Mouse (Mus musculus): ENCODE measurements around the gene Atf7. TPM values are rescaled to one million over a fixed set of nuclear protein-coding genes. Genes with fewer than 3 reads are reported as not detected.
"Not testable (repeated sequence)": the region's sequence is repeated elsewhere in the genome, so short reads cannot be mapped to it uniquely, and the experiment has no call there.

Atf7 gene
- polyA plus RNA-seq (2016; fragmentation: Nextera tagmentation; extraction: Ambion mirVana) = 11.5 and 14.3 TPM in 2 replicates

- Histone ChIP-seq H3K9ac (peak within 1 kb of the TSS; percentile 83), H3K9me3 (replicated peaks) (no peaks in the 10 kb centered on the region), H3K27me3 (replicated peaks) (no peaks in the 10 kb centered on the region), H3K27ac (peak within 1 kb of the TSS; percentile 92), H3K36me3 (peaks cover 3% of the 10 kb centered on the region; the same call in 1 of the 2 replicates), H3K4me1 (peaks cover 33% of the 10 kb centered on the region), H3K4me2 (peak within 1 kb of the TSS; percentile 90), H3K4me3 (peak within 1 kb of the TSS; percentile 75)
- ATAC-seq = peak; percentile 99
- under 1% methylated on average over 51 of the region's 51 CpGs for WGBS (ENCODE audit: insufficient replicate concordance)
These were observed at the start of gene Atf7, which contains the start of gene Gm28047 for GRCm38 (mm10) chr15:102624970-102625686. Gene Atf7 (minus strand): TSS chr15:102625464. Gene Gm28047 (minus strand): TSS chr15:102625067.

- Histone ChIP-seq H3K4me1 (peaks cover 29% of the 10 kb centered on the region), H3K27ac (no peak overlapping the region), H3K36me3 (peaks cover 11% of the 10 kb centered on the region), H3K9ac (no peak overlapping the region), H3K9me3 (replicated peaks) (no peaks in the 10 kb centered on the region), H3K4me3 (no peak overlapping the region), H3K27me3 (replicated peaks) (peaks cover 37% of the 10 kb centered on the region), H3K4me2 (peak overlapping the region; percentile 72)
- ATAC-seq = no peak
- 14% methylated on average over 10 of the region's 10 CpGs for WGBS (ENCODE audit: insufficient replicate concordance)
These were observed 48.3 kb upstream of the Atf7 start for GRCm38 (mm10) chr15:102673548-102673947.

GRCm38 (mm10) chr15:102672215-102673071 is 47.2 kb upstream of the Atf7 start, which contains the start of gene Atp5g2:
Gene Atp5g2 (minus strand): TSS chr15:102672352.
- peak within 1 kb of the TSS; percentile 84 for H3K27ac ChIP-seq
- H3K4me3 ChIP-seq = peak within 1 kb of the TSS; percentile 85
- H3K9me3 ChIP-seq (replicated peaks) = no peaks in the 10 kb centered on the region
- WGBS (ENCODE audit: insufficient replicate concordance) = 12% methylated on average over 37 of the region's 37 CpGs
- peak within 1 kb of the TSS; percentile 72 for H3K4me2 ChIP-seq
- peak within 1 kb of the TSS; percentile 67 for H3K9ac ChIP-seq
- H3K4me1 ChIP-seq = peaks cover 35% of the 10 kb centered on the region
- peaks cover 21% of the 10 kb centered on the region for H3K36me3 ChIP-seq
- H3K27me3 ChIP-seq (replicated peaks) = peaks cover 37% of the 10 kb centered on the region
- no peak for ATAC-seq

DNA sequence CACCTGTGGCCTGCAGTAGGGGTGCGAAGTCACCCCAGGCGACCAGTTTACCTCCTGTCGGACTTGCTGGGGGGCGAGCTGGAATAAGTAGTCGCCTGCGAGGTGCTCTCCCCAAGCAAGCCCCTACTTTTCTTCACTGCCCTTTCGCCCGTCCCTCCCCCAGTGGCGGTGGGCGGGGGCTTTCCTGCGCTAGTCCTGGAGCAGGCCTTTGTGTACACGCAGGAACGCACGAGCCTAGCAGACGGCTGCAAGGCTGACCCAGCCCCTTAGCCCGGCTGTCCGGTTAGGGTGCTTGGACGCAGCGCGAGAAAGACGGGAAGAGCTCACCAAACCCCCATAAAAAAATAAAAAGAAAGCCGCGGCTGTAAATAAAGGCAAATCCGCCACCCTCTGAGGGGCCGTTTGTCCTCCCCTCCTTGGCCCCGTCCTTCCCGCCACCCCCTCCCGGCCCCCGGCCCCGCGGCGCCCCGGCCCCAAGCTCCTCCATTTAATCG is 46.5 kb upstream of the Atf7 start:
- 1% methylated on average over 32 of the region's 34 CpGs for WGBS (ENCODE audit: insufficient replicate concordance)
- no peaks in the 10 kb centered on the region for H3K9me3 ChIP-seq (replicated peaks)
- ATAC-seq = no peak

DNA sequence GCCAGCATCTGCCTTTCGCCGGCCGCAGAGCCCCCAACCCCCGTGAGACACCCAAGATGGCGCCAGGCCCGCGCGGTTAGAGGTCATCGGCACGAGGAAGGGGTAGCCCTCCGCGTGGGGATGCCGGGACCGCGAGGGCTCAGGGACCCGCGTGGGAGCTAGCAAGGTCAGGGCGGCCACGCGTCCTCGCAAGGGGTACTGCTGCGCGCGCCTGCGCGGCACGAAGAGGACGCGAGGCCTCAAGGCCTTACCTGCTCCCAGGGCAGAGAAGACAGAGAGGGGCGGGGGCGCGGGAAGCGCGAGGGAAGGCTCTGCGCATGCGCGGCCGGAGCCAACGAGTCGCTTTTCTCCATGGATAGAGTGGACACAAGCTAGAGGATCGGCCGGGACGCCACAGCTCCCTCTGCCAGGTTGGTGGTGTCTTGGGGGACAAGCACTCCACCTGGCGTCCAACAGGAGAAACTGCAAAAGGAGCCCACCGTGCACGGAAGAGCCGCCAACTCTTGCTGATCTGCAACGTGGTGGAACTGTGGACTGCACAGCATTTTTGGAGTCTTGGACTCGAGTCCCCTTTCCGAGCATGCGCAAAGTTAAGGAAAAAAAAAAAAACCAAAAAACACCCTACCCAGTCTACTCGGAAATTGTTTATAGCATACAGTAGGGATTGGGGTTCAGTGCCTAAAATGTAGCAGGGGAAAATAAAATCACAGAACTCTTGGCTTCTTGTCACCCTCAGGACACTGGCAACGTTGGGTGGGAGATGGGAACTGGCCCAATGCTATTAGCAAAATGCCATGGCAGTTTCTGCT is 45.7 kb upstream of the Atf7 start:
- Histone ChIP-seq H3K27ac (peak overlapping the region; percentile 84), H3K27me3 (replicated peaks) (peaks cover 37% of the 10 kb centered on the region), H3K9me3 (replicated peaks) (no peaks in the 10 kb centered on the region), H3K9ac (peak overlapping the region; percentile 93), H3K4me2 (peak overlapping the region; percentile 72), H3K4me1 (peaks cover 39% of the 10 kb centered on the region), H3K36me3 (peaks cover 35% of the 10 kb centered on the region), H3K4me3 (peak overlapping the region; percentile 85)
- ATAC-seq = peak; percentile 94
- WGBS (ENCODE audit: insufficient replicate concordance) = under 1% methylated on average over 53 of the region's 53 CpGs

More for the DNA sequence above, 46.5 kb upstream of the Atf7 start:
- Histone ChIP-seq H3K36me3 (peaks cover 27% of the 10 kb centered on the region), H3K27me3 (replicated peaks) (peaks cover 37% of the 10 kb centered on the region), H3K27ac (peak overlapping the region; percentile 84), H3K4me2 (peak overlapping the region; percentile 72), H3K9ac (peak overlapping the region; percentile 67), H3K4me1 (peaks cover 39% of the 10 kb centered on the region), H3K4me3 (peak overlapping the region; percentile 85)

GRCm38 (mm10) chr15:102670281-102670680 is 45.0 kb upstream of the Atf7 start:
- no peak for ATAC-seq
- H3K9me3 ChIP-seq (replicated peaks) = no peaks in the 10 kb centered on the region
- peak overlapping the region; percentile 72 for H3K4me2 ChIP-seq
- H3K4me1 ChIP-seq = peaks cover 39% of the 10 kb centered on the region
- peak overlapping the region; percentile 93 for H3K9ac ChIP-seq
- 11% methylated on average over 6 of the region's 6 CpGs for WGBS (ENCODE audit: insufficient replicate concordance)
- H3K27me3 ChIP-seq (replicated peaks) = peaks cover 37% of the 10 kb centered on the region
- peak overlapping the region; percentile 85 for H3K4me3 ChIP-seq
- H3K27ac ChIP-seq = peak overlapping the region; percentile 84
- H3K36me3 ChIP-seq = peaks cover 42% of the 10 kb centered on the region

GRCm38 (mm10) chr15:102669571-102669970 is 44.3 kb upstream of the Atf7 start:
- Histone ChIP-seq H3K4me1 (peaks cover 39% of the 10 kb centered on the region), H3K27ac (no peak overlapping the region), H3K9ac (peak overlapping the region; percentile 93), H3K9me3 (replicated peaks) (no peaks in the 10 kb centered on the region), H3K36me3 (peaks cover 49% of the 10 kb centered on the region), H3K4me3 (peak overlapping the region; percentile 85), H3K27me3 (replicated peaks) (peaks cover 31% of the 10 kb centered on the region), H3K4me2 (peak overlapping the region; percentile 72)
- no peak for ATAC-seq
- WGBS (ENCODE audit: insufficient replicate concordance) = 76% methylated on average over 8 of the region's 8 CpGs

- H3K9me3 ChIP-seq (replicated peaks) = no peaks in the 10 kb centered on the region
- H3K4me3 ChIP-seq = no peak overlapping the region
- H3K4me1 ChIP-seq = peaks cover 16% of the 10 kb centered on the region
- whole genome bisulfite sequencing (ENCODE audit: insufficient replicate concordance) = 43% methylated on average over 4 of the region's 4 CpGs
- peak; percentile 55; the same call in 1 of the 2 replicates for ATAC-seq
- no peak overlapping the region for H3K9ac ChIP-seq
- no peak overlapping the region for H3K4me2 ChIP-seq
- no peak overlapping the region for H3K27ac ChIP-seq
- H3K27me3 ChIP-seq (replicated peaks) = no peaks in the 10 kb centered on the region
- H3K36me3 ChIP-seq = peaks cover 90% of the 10 kb centered on the region
These were observed 40.2 kb upstream of the Atf7 start for GRCm38 (mm10) chr15:102665494-102665893.

- Histone ChIP-seq H3K9ac (no peak overlapping the region), H3K4me2 (no peak overlapping the region), H3K4me3 (no peak overlapping the region), H3K9me3 (replicated peaks) (no peaks in the 10 kb centered on the region), H3K36me3 (peaks cover 92% of the 10 kb centered on the region), H3K4me1 (peaks cover 17% of the 10 kb centered on the region; the same call in 1 of the 2 replicates), H3K27me3 (replicated peaks) (no peaks in the 10 kb centered on the region), H3K27ac (no peak overlapping the region)
- WGBS (ENCODE audit: insufficient replicate concordance) = 88% methylated on average over 8 of the region's 8 CpGs
- no peak for ATAC-seq
These were observed 38.6 kb upstream of the Atf7 start for GRCm38 (mm10) chr15:102663825-102664224.

GRCm38 (mm10) chr15:102662601-102663000 is 37.3 kb upstream of the Atf7 start:
- no CpG with 5 or more reads among the region's 2 CpGs for WGBS (ENCODE audit: insufficient replicate concordance)

DNA sequence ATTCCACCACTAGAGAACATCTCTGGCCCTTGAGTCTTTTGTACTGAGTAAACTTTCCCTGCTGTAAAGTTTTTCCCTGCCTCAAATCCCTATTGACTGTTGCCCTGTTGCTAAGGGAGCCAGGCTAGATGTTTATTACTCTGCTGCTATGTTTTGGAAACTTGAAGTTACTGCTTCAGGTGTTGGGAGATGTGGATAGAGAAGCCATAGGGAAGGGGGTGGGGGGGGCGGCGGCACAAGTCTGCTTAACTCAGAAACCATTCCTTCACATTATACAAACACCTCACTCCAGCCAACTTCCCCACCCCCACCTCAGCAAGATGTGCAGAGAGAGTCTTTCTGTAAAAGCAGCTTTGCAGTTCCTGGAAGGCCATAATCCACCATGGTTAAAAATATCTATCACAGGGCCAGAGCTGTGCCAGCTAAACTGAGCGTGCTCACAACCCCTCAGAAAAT is 32.7 kb upstream of the Atf7 start:
- peaks cover 35% of the 10 kb centered on the region for H3K36me3 ChIP-seq
- no peak for ATAC-seq
- H3K9me3 ChIP-seq (replicated peaks) = no peaks in the 10 kb centered on the region
- H3K27ac ChIP-seq = no peak overlapping the region
- H3K27me3 ChIP-seq (replicated peaks) = no peaks in the 10 kb centered on the region
- WGBS (ENCODE audit: insufficient replicate concordance) = 65% methylated on average over 3 of the region's 3 CpGs
- no peak overlapping the region for H3K4me2 ChIP-seq
- no peak overlapping the region for H3K9ac ChIP-seq
- peaks cover 8% of the 10 kb centered on the region; the same call in 1 of the 2 replicates for H3K4me1 ChIP-seq
- H3K4me3 ChIP-seq = no peak overlapping the region

More at GRCm38 (mm10) chr15:102662601-102663000, 37.3 kb upstream of the Atf7 start:
- Histone ChIP-seq H3K36me3 (peaks cover 81% of the 10 kb centered on the region), H3K4me1 (peaks cover 13% of the 10 kb centered on the region; the same call in 1 of the 2 replicates)
- not testable (repeated sequence) for H3K4me3 ChIP-seq; H3K9me3 ChIP-seq (replicated peaks); H3K9ac ChIP-seq; H3K27ac ChIP-seq; H3K4me2 ChIP-seq; H3K27me3 ChIP-seq (replicated peaks); ATAC-seq
